Mouse (Mus musculus) testis, postnatal 14 days (tissue): Measurements from ENCODE around the gene Krt31.

Experiments
- DNase-seq: peaks from one replicate; pipeline ENCODE4 v3.0.0; 2021; ENCODE audit warnings: low spot score

Krt31 gene

GRCm38 (mm10) chr11:100050451-100050850 lies at the start of gene Krt31:
Gene Krt31 (minus strand): TSS chr11:100050551.
- DNase-seq: no peak

GRCm38 (mm10) chr11:100097819-100098218 lies 47.5 kb upstream of the Krt31 start:
- DNase-seq: no peak

GRCm38 (mm10) chr11:100096141-100096540 lies 45.8 kb upstream of the Krt31 start, which contains the start of gene Krt35:
Gene Krt35 (minus strand): TSS chr11:100096241.
- DNase-seq: no peak

- no peak for DNase-seq
Observed at GRCm38 (mm10) chr11:100088378-100089025, 38.2 kb upstream of the Krt31 start.

GRCm38 (mm10) chr11:100087861-100088260 lies 37.5 kb upstream of the Krt31 start, which contains the start of gene Krt32:
Gene Krt32 (minus strand): TSS chr11:100088226.
- no peak for DNase-seq

- DNase-seq: no peak
Observed at GRCm38 (mm10) chr11:100073873-100074272, 23.5 kb upstream of the Krt31 start.

GRCm38 (mm10) chr11:100067293-100068036 lies 17.1 kb upstream of the Krt31 start:
- no peak for DNase-seq

- DNase-seq: peak; percentile 33
Observed at GRCm38 (mm10) chr11:100066236-100067010, 16.1 kb upstream of the Krt31 start.

GRCm38 (mm10) chr11:100058875-100059274 lies 8.5 kb upstream of the Krt31 start:
- DNase-seq: no peak

- DNase-seq: no peak
Observed at GRCm38 (mm10) chr11:100055686-100056655, 5.6 kb upstream of the Krt31 start.

- DNase-seq: no peak
Observed at GRCm38 (mm10) chr11:100047193-100047592, 3.2 kb downstream of the Krt31 start.

GRCm38 (mm10) chr11:100046303-100046866 lies 4.0 kb downstream of the Krt31 start:
- no peak for DNase-seq

GRCm38 (mm10) chr11:100041454-100041853 lies 8.9 kb downstream of the Krt31 start, which contains the start of gene Krt34:
Gene Krt34 (minus strand): TSS chr11:100041554.
- DNase-seq: no peak

- no peak for DNase-seq
Observed at GRCm38 (mm10) chr11:100029768-100030167, 20.6 kb downstream of the Krt31 start, which contains the start of gene Krt33b. Gene Krt33b (minus strand): TSS chr11:100029868.

- no peak for DNase-seq
Observed at GRCm38 (mm10) chr11:100021438-100021837, 28.9 kb downstream of the Krt31 start.

- DNase-seq: no peak
Observed at GRCm38 (mm10) chr11:100019466-100019865, 30.9 kb downstream of the Krt31 start.

- no peak for DNase-seq
Observed at GRCm38 (mm10) chr11:100016112-100016511, 34.2 kb downstream of the Krt31 start, which contains the start of gene Krt33a. Gene Krt33a (minus strand): TSS chr11:100016212.

- no peak for DNase-seq
Observed at GRCm38 (mm10) chr11:100013691-100014171, 36.6 kb downstream of the Krt31 start.

GRCm38 (mm10) chr11:100010682-100011081 lies 39.7 kb downstream of the Krt31 start:
- DNase-seq: no peak

GRCm38 (mm10) chr11:100008336-100008735 lies 42.0 kb downstream of the Krt31 start:
- no peak for DNase-seq

- no peak for DNase-seq
Observed at GRCm38 (mm10) chr11:100006624-100007023, 43.7 kb downstream of the Krt31 start.
